Mouse (Mus musculus): ENCODE data around the gene Vps45. TPM values are rescaled to one million over a fixed set of nuclear protein-coding genes. Genes with fewer than 3 reads are reported as not detected.

The Vps45 gene
- polyA plus RNA-seq, 1 experiment from 2014 or later: 31.7 TPM

DNA sequence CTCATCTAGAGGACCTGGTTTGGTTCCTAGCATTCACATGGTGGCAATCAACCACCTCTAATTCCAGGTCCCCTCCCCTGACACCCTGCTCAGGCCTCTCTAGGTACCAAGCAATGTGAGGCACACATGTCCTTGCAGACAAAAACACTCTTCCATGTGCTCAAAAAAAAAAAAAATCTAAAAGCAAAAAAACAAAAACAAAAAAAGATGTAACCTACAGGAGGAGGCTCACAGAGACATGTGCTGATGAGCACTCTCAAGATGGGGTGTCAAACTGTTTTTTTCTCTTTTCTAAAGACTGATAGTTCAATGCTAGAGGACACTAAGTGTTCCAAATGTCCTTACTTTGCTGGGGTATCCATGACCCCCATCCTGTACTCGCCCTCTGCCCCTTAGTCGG is 23.8 kb upstream of the Vps45 start:
- no peaks in the 10 kb centered on the region for H3K27me3 ChIP-seq (ENCODE audit: control insufficient read depth, insufficient read depth, low read length)
- no peak overlapping the region for H3K27ac ChIP-seq (ENCODE audit: low read length)
- H3K4me1 ChIP-seq (ENCODE audit: control insufficient read depth, insufficient read depth, low read length): no peaks in the 10 kb centered on the region
- H3K36me3 ChIP-seq (ENCODE audit: control insufficient read depth, insufficient read depth, low read length): no peaks in the 10 kb centered on the region
- no peak for ATAC-seq (ENCODE audit: insufficient read depth, low FRiP score)
- H3K9ac ChIP-seq (ENCODE audit: low read length): no peak overlapping the region
- no peak overlapping the region for H3K4me2 ChIP-seq (ENCODE audit: low read depth, low read length)
- no peak overlapping the region for H3K4me3 ChIP-seq (replicated peaks; ENCODE audit: low read length)
- no peaks in the 10 kb centered on the region for H3K9me3 ChIP-seq (replicated peaks; ENCODE audit: control insufficient read depth, low read length)
- 75% methylated on average over 2 of the region's 2 CpGs for WGBS

DNA sequence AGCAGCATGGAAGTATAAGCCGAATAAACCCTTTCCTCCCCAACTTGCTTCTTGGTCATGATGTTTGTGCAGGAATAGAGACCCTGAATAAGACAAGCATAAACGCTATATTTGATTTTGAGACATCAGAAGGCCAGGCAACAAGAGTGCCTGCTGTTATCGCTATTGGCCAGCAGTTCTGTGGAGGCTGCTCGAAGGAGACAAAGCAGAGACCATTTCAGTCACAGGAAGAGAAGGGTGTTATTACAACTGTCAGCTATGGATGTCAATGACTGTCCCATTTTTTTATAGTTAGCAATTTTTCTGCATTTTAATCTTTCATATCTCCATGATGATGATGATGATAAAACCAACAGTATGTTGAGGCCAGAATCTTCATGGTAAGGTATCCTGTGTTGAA is 23.4 kb upstream of the Vps45 start:
- H3K9me3 ChIP-seq (replicated peaks; ENCODE audit: control insufficient read depth, low read length): no peaks in the 10 kb centered on the region
- WGBS: 79% methylated on average over 4 of the region's 4 CpGs
- no peak overlapping the region for H3K9ac ChIP-seq (ENCODE audit: low read length)
- ATAC-seq (ENCODE audit: insufficient read depth, low FRiP score): no peak
- no peaks in the 10 kb centered on the region for H3K27me3 ChIP-seq (ENCODE audit: control insufficient read depth, insufficient read depth, low read length)
- H3K36me3 ChIP-seq (ENCODE audit: control insufficient read depth, insufficient read depth, low read length): no peaks in the 10 kb centered on the region
- no peak overlapping the region for H3K4me3 ChIP-seq (replicated peaks; ENCODE audit: low read length)
- H3K4me2 ChIP-seq (ENCODE audit: low read depth, low read length): no peak overlapping the region
- no peak overlapping the region for H3K27ac ChIP-seq (ENCODE audit: low read length)
- no peaks in the 10 kb centered on the region for H3K4me1 ChIP-seq (ENCODE audit: control insufficient read depth, insufficient read depth, low read length)

DNA sequence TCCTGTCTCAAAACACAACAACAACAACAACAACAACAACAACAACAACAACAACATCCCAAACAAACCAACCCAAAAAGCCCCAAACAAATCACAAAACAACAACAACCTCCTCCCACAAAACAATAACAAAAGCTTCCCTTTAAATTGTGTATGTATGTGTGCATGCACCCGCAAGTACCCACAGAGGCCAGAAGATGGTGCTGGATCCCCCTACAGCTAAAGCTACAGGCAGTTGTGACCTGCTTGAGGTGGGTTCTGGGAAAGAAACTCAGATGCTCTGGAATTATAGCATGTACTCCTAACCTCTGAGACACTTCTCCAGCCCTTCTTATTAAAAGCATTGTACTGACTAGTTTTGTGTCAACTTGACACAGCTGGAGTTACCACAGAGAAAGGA is 22.7 kb upstream of the Vps45 start:
- Histone ChIP-seq H3K4me1 (ENCODE audit: control insufficient read depth, insufficient read depth, low read length) (no peaks in the 10 kb centered on the region), H3K27me3 (ENCODE audit: control insufficient read depth, insufficient read depth, low read length) (no peaks in the 10 kb centered on the region), H3K9me3 (replicated peaks; ENCODE audit: control insufficient read depth, low read length) (no peaks in the 10 kb centered on the region), H3K4me3 (replicated peaks; ENCODE audit: low read length) (no peak overlapping the region), H3K27ac (ENCODE audit: low read length) (no peak overlapping the region), H3K4me2 (ENCODE audit: low read depth, low read length) (no peak overlapping the region), H3K36me3 (ENCODE audit: control insufficient read depth, insufficient read depth, low read length) (no peaks in the 10 kb centered on the region), H3K9ac (ENCODE audit: low read length) (no peak overlapping the region)
- no peak for ATAC-seq (ENCODE audit: insufficient read depth, low FRiP score)
- WGBS: 72% methylated on average over 1 of the region's 1 CpGs

DNA sequence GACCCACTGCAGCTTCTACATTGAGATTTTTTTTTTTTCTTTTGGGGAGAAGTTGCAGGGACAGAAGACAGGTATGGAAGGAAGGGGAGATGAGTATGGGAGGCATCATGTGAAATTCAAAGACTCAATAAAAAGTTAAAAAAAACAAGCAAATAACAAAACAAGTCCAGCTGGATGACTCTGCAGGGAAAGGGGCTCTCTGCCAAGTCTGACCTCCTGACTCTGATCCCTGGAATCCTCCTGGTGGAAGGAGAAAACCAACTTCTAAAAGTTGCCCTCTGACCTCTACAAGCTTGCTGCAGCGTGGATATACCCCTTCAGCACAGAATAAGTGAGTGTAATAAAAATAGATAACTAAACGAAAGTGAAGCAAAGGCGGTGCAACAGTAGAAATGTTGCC is 20.4 kb upstream of the Vps45 start:
- H3K9ac ChIP-seq (ENCODE audit: low read length): no peak overlapping the region
- no peaks in the 10 kb centered on the region for H3K9me3 ChIP-seq (replicated peaks; ENCODE audit: control insufficient read depth, low read length)
- no peaks in the 10 kb centered on the region for H3K27me3 ChIP-seq (ENCODE audit: control insufficient read depth, insufficient read depth, low read length)
- no peaks in the 10 kb centered on the region for H3K36me3 ChIP-seq (ENCODE audit: control insufficient read depth, insufficient read depth, low read length)
- no peak overlapping the region for H3K4me3 ChIP-seq (replicated peaks; ENCODE audit: low read length)
- no peak overlapping the region for H3K27ac ChIP-seq (ENCODE audit: low read length)
- no peaks in the 10 kb centered on the region for H3K4me1 ChIP-seq (ENCODE audit: control insufficient read depth, insufficient read depth, low read length)
- no peak for ATAC-seq (ENCODE audit: insufficient read depth, low FRiP score)
- H3K4me2 ChIP-seq (ENCODE audit: low read depth, low read length): no peak overlapping the region
- 48% methylated on average over 3 of the region's 3 CpGs for WGBS

DNA sequence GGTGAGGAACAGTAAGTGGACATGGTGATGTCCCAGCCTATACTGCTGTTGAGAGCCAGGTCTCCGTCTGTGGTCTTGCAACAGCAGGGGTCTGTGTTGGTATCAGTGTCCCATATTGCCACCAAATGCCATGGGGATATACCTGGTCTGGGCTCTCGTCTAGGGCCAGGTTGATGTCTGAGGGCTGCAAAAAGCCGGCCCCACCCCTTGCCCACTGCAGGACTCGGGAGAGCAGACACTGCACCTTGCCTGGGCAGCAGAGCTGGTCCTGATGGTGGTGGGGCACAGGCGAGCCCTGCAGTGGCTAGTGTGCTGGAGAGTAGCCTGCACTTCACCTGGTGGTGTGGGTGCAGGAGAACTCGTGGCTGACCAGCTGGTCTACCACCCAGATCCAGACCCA is 19.8 kb upstream of the Vps45 start:
- 62% methylated on average over 6 of the region's 6 CpGs for WGBS

DNA sequence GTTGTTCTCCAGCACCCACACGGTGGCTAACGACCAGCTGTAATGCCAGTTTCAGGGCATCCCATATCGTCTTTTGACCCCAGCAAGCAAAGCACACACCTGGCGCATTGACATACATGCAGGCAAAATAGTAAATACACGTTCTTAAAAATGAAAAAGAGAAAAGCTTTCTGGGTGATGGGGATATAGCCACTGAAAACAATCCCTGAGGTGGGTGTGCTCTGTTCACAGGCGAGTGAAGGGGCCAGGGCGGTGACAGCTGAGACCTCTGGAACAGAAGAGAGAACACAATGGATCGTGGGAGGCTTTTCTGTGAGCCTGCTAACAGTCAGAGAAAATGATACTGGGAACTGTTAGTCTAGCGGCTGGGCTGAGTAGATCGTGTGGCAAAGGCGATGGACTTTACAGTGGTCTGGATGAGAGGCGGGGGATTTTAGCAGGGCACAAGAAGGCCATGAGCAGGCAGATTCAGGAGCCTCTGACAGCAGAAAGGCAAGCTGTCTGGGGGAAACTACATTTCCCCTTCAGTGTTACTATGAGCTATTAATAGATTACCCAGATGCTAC is 14.7 kb upstream of the Vps45 start:
- no peak overlapping the region for H3K27ac ChIP-seq (ENCODE audit: low read length)
- H3K9me3 ChIP-seq (replicated peaks; ENCODE audit: control insufficient read depth, low read length): no peaks in the 10 kb centered on the region
- no peaks in the 10 kb centered on the region for H3K36me3 ChIP-seq (ENCODE audit: control insufficient read depth, insufficient read depth, low read length)
- WGBS: 67% methylated on average over 12 of the region's 12 CpGs
- H3K9ac ChIP-seq (ENCODE audit: low read length): no peak overlapping the region
- no peak overlapping the region for H3K4me3 ChIP-seq (replicated peaks; ENCODE audit: low read length)
- H3K27me3 ChIP-seq (ENCODE audit: control insufficient read depth, insufficient read depth, low read length): no peaks in the 10 kb centered on the region
- ATAC-seq (ENCODE audit: insufficient read depth, low FRiP score): no peak
- no peak overlapping the region for H3K4me2 ChIP-seq (ENCODE audit: low read depth, low read length)
- no peaks in the 10 kb centered on the region for H3K4me1 ChIP-seq (ENCODE audit: control insufficient read depth, insufficient read depth, low read length)

More for the DNA sequence above, 19.8 kb upstream of the Vps45 start:
- no peak for ATAC-seq (ENCODE audit: insufficient read depth, low FRiP score)
- no peak overlapping the region for H3K4me2 ChIP-seq (ENCODE audit: low read depth, low read length)
- no peak overlapping the region for H3K9ac ChIP-seq (ENCODE audit: low read length)
- H3K4me3 ChIP-seq (replicated peaks; ENCODE audit: low read length): no peak overlapping the region
- H3K4me1 ChIP-seq (ENCODE audit: control insufficient read depth, insufficient read depth, low read length): no peaks in the 10 kb centered on the region
- no peaks in the 10 kb centered on the region for H3K27me3 ChIP-seq (ENCODE audit: control insufficient read depth, insufficient read depth, low read length)
- no peak overlapping the region for H3K27ac ChIP-seq (ENCODE audit: low read length)
- H3K36me3 ChIP-seq (ENCODE audit: control insufficient read depth, insufficient read depth, low read length): no peaks in the 10 kb centered on the region
- no peaks in the 10 kb centered on the region for H3K9me3 ChIP-seq (replicated peaks; ENCODE audit: control insufficient read depth, low read length)

DNA sequence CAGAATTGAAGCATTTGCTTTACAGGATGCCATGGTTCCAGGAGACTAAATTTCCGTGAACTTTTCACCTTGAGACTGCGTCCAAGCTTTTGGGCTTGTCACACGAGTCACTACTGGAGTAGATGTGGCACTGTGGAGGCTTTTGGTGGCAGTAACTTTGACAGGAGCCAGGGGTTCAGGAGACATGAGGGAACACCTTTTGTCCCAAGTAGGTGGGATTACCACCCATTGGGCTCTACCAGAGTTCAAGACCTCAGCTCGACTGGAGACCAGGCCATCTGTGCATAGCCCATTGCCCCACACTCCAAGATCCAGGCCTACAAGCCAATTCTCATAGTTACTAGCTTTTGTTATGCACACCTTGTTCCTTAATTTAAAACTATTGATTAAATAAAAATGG is 12.0 kb upstream of the Vps45 start:
- Histone ChIP-seq H3K36me3 (ENCODE audit: control insufficient read depth, insufficient read depth, low read length) (no peaks in the 10 kb centered on the region), H3K4me2 (ENCODE audit: low read depth, low read length) (no peak overlapping the region), H3K4me1 (ENCODE audit: control insufficient read depth, insufficient read depth, low read length) (no peaks in the 10 kb centered on the region), H3K27me3 (ENCODE audit: control insufficient read depth, insufficient read depth, low read length) (no peaks in the 10 kb centered on the region), H3K9ac (ENCODE audit: low read length) (no peak overlapping the region), H3K4me3 (replicated peaks; ENCODE audit: low read length) (no peak overlapping the region), H3K9me3 (replicated peaks; ENCODE audit: control insufficient read depth, low read length) (no peaks in the 10 kb centered on the region), H3K27ac (ENCODE audit: low read length) (no peak overlapping the region)
- ATAC-seq (ENCODE audit: insufficient read depth, low FRiP score): no peak
- 67% methylated on average over 4 of the region's 4 CpGs for WGBS

DNA sequence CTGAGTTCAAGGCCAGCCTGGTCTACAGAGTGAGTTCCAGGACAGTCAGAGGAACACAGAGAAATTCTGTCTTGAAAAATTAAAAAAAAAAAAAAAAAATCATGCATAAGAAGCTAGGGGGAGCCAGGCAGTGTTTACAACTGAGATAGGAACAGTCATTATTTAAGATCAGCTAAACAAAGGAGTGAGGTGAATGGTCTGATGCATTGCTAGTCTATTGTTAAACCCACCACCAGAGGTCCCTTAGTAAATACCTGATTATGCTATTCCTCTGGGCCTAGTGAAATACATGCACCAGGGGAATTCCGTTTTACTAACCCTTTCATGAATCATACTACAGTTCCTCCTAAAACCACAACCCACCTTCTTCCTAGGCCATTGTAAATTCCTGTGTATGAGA is 11.3 kb upstream of the Vps45 start:
- Histone ChIP-seq H3K4me2 (ENCODE audit: low read depth, low read length) (no peak overlapping the region), H3K4me3 (replicated peaks; ENCODE audit: low read length) (no peak overlapping the region), H3K36me3 (ENCODE audit: control insufficient read depth, insufficient read depth, low read length) (no peaks in the 10 kb centered on the region), H3K9ac (ENCODE audit: low read length) (no peak overlapping the region), H3K9me3 (replicated peaks; ENCODE audit: control insufficient read depth, low read length) (no peaks in the 10 kb centered on the region), H3K4me1 (ENCODE audit: control insufficient read depth, insufficient read depth, low read length) (no peaks in the 10 kb centered on the region), H3K27ac (ENCODE audit: low read length) (no peak overlapping the region), H3K27me3 (ENCODE audit: control insufficient read depth, insufficient read depth, low read length) (no peaks in the 10 kb centered on the region)
- no peak for ATAC-seq (ENCODE audit: insufficient read depth, low FRiP score)
- WGBS: 46% methylated on average over 1 of the region's 1 CpGs

DNA sequence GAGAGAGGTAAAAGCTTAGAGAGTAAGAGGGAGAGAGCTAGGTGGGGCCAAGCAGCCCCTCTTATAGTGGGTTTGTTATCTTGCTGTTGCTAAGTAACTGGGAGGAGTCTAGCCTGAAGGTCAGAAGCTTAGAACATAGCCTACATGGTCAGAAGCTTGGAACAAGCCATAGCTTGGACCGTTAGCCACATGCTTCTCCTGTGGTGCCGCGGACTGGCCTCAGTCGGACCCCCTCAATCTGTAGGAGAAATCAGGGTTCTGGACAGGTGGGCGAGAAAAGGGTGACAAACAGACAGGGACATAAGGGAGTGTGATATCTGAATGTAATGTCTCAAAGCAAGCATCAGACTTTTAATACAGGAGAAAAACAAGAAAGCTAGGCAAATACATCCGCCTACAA is 10.8 kb upstream of the Vps45 start:
- Histone ChIP-seq H3K4me3 (replicated peaks; ENCODE audit: low read length) (no peak overlapping the region), H3K9me3 (replicated peaks; ENCODE audit: control insufficient read depth, low read length) (no peaks in the 10 kb centered on the region), H3K27ac (ENCODE audit: low read length) (no peak overlapping the region), H3K4me2 (ENCODE audit: low read depth, low read length) (no peak overlapping the region), H3K9ac (ENCODE audit: low read length) (no peak overlapping the region), H3K27me3 (ENCODE audit: control insufficient read depth, insufficient read depth, low read length) (no peaks in the 10 kb centered on the region), H3K4me1 (ENCODE audit: control insufficient read depth, insufficient read depth, low read length) (no peaks in the 10 kb centered on the region), H3K36me3 (ENCODE audit: control insufficient read depth, insufficient read depth, low read length) (no peaks in the 10 kb centered on the region)
- 91% methylated on average over 6 of the region's 6 CpGs for WGBS
- no peak for ATAC-seq (ENCODE audit: insufficient read depth, low FRiP score)

DNA sequence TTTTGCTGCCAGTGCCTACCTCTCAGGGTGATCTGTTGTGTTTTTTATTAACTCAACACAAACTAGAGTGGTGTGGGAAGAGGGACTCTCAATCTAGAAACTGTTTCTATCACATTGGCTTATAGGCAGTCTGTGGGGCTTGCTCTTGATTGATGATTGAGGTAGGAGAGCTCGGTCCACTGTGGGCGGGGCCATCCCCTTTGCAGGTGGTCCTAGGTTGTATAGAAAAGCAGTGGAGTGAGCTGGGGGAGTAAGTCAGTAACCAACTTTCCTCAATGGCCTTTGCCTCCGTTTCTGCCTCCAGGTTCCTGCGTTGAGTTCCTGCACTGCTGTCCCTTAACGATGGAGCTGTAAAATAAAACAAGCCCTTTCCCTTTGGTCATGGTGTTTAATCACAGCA is 8.5 kb upstream of the Vps45 start:
- Histone ChIP-seq H3K36me3 (ENCODE audit: control insufficient read depth, insufficient read depth, low read length) (no peaks in the 10 kb centered on the region), H3K4me3 (replicated peaks; ENCODE audit: low read length) (no peak overlapping the region), H3K4me1 (ENCODE audit: control insufficient read depth, insufficient read depth, low read length) (no peaks in the 10 kb centered on the region), H3K27ac (ENCODE audit: low read length) (no peak overlapping the region), H3K9me3 (replicated peaks; ENCODE audit: control insufficient read depth, low read length) (no peaks in the 10 kb centered on the region), H3K27me3 (ENCODE audit: control insufficient read depth, insufficient read depth, low read length) (no peaks in the 10 kb centered on the region), H3K9ac (ENCODE audit: low read length) (no peak overlapping the region), H3K4me2 (ENCODE audit: low read depth, low read length) (no peak overlapping the region)
- ATAC-seq (ENCODE audit: insufficient read depth, low FRiP score): no peak
- 76% methylated on average over 5 of the region's 5 CpGs for WGBS

Data from stomach, embryonic 16.5 days (tissue).